Mouse (Mus musculus) C2C12 (cell line): Measurements from ENCODE around the gene Sox12.

Source experiments
- CEBPB ChIP-seq: IDR thresholded peaks from one replicate; pipeline ENCODE4 v1.6.1; 2011; ENCODE audit warnings: low read depth, mild to moderate bottlenecking, control low read depth, moderate library complexity
- CTCF ChIP-seq: IDR thresholded peaks from one replicate; pipeline ENCODE4 v1.5.1; 2011; ENCODE audit not compliant: control insufficient read depth, insufficient read depth, insufficient read length
- USF1 ChIP-seq: IDR thresholded peaks from one replicate; pipeline ENCODE4 v1.6.1; 2011; ENCODE audit warnings: low read depth, mild to moderate bottlenecking, control low read depth, moderate library complexity

GRCm38 (mm10) chr2:152384191-152384590 lies 13.7 kb downstream of the Sox12 start:
- TF ChIP-seq CTCF (no peak), CEBPB (no peak), USF1 (no peak)
